Mouse (Mus musculus) kidney, adult 2 months (tissue): Measurements from ENCODE around the gene Slc36a1. TPM values are rescaled to one million over a fixed set of nuclear protein-coding genes. Genes with fewer than 3 reads are reported as not detected.

Source experiments
- DNase-seq: peaks from one replicate; pipeline ENCODE4 v3.0.0; 2021
- H3K27ac ChIP-seq: fragments of 200-500 bp; 2 replicates; pipeline ENCODE4 v1.5.1; 2012; ENCODE audit warnings: low read depth, low read length, control low read depth, inconsistent platforms; ENCODE audit not compliant: insufficient read depth
- H3K27me3 ChIP-seq: fragments of 200-500 bp; replicated peaks from 2 replicates; pipeline ENCODE4 v1.6.1; 2012; ENCODE audit warnings: mild to moderate bottlenecking, moderate library complexity, low read length, inconsistent platforms; ENCODE audit not compliant: control insufficient read depth, insufficient read depth
- H3K36me3 ChIP-seq: fragments of 200-500 bp; 2 replicates; pipeline ENCODE4 v1.6.1; 2012; ENCODE audit warnings: mild to moderate bottlenecking, moderate library complexity, low read length, inconsistent platforms; ENCODE audit not compliant: control insufficient read depth, insufficient read depth
- H3K4me1 ChIP-seq: fragments of 200-500 bp; 2 replicates; pipeline ENCODE4 v1.6.1; 2011; ENCODE audit warnings: low read length; ENCODE audit not compliant: control insufficient read depth, insufficient read depth
- H3K4me3 ChIP-seq: fragments of 200-500 bp; 2 replicates; pipeline ENCODE4 v1.5.1; 2011; ENCODE audit warnings: mild to moderate bottlenecking, low read depth, low read length, control low read depth; ENCODE audit not compliant: insufficient read depth
- CTCF ChIP-seq: fragments of 200-500 bp; conservative IDR thresholded peaks from 2 replicates; pipeline ENCODE4 v1.5.1; 2011; ENCODE audit warnings: low read depth, mild to moderate bottlenecking, control low read depth, low read length, moderate library complexity, mixed read lengths; ENCODE audit not compliant: insufficient read depth, insufficient read length
- POLR2A ChIP-seq: fragments of 200-500 bp; IDR thresholded peaks from one replicate; pipeline ENCODE4 v1.6.1; 2011; ENCODE audit warnings: low read depth, low read length, control low read depth
- WGBS: fragments of 180-500 bp; shearing (Covaris S2); methylation state at CpG from one replicate; pipeline ENCODE4 v1.1.7; 2018; 5-methylcytosine and 5-hydroxymethylcytosine counted together
- polyA plus RNA-seq: library from polyadenylated mRNA; depleted of rRNA; stranded (reverse); fragments of >200 nt; gene quantifications from 2 replicates; pipeline ENCODE4 v1.2.3, GENCODE M21; 2012

Slc36a1 gene
- polyA plus RNA-seq, 1 experiment, result 60.5 TPM

DNA sequence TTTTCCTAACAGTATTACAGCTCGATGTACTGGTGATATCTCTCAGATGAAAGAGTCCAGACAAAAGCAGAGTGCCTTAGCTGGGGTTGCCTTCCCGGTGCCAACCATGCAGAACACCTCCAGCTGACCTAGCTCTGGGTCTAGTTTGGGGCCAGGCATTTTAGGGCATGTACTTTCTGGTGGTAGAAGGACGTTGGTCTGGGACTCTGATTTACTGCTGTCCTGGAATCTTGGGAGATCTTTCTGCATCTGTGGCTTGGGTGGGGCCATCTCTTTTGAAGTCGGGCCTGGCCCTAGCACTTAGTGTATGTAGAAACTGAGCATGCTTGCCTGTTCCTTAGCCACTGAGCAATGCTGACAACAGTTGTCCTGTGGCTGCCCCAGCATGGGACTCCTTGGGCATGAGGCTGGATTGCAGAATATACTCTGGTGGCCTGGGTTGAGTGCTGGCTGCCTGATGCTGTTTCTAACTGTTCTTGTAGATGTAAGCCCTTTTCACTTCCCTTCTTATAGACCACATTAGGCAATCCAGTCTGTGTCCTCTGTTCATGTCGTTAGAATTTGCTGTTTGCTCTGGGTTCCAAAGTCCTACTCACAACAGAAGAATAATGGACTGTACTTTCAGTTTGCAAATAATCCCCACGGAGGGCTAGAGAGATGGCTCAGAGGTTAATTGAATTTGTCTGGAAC is 4.0 kb downstream of the Slc36a1 start:
- TF ChIP-seq POLR2A, result no peak
- no peak for TF ChIP-seq CTCF
- H3K27me3 ChIP-seq, result no peaks in the 10 kb centered on the region
- peaks cover 40% of the 10 kb centered on the region for H3K4me1 ChIP-seq
- H3K36me3 ChIP-seq, result no peaks in the 10 kb centered on the region
- no peak overlapping the region for H3K4me3 ChIP-seq
- peak; percentile 83 for DNase-seq
- 25% methylated on average over 6 of the region's 6 CpGs for WGBS
- peak overlapping the region; percentile 80 for H3K27ac ChIP-seq

DNA sequence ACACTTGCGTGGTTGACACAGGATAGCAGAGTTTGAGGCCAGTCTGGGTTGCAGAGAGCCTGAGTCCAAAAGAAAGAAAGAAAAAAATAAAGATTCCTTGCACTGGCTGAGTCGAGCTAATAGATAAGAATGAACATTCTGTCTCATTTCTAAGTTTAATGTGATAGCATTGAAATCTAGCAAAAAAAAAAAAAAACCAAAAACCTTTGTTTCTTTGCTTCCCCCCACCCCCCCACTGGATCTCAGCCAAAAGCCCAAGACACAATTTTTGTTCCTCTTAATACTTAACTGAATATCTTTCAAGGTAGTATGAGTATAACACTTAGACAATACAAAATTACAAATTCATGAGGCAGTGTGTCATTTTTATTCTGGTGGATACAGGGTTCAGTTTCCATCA is 4.9 kb downstream of the Slc36a1 start:
- peak overlapping the region; percentile 80 for H3K27ac ChIP-seq
- TF ChIP-seq POLR2A (no peak), CTCF (no peak)
- no peak for DNase-seq
- H3K36me3 ChIP-seq, result no peaks in the 10 kb centered on the region
- 52% methylated on average over 2 of the region's 2 CpGs for WGBS
- H3K27me3 ChIP-seq, result no peaks in the 10 kb centered on the region
- no peak overlapping the region for H3K4me3 ChIP-seq
- peaks cover 45% of the 10 kb centered on the region for H3K4me1 ChIP-seq

DNA sequence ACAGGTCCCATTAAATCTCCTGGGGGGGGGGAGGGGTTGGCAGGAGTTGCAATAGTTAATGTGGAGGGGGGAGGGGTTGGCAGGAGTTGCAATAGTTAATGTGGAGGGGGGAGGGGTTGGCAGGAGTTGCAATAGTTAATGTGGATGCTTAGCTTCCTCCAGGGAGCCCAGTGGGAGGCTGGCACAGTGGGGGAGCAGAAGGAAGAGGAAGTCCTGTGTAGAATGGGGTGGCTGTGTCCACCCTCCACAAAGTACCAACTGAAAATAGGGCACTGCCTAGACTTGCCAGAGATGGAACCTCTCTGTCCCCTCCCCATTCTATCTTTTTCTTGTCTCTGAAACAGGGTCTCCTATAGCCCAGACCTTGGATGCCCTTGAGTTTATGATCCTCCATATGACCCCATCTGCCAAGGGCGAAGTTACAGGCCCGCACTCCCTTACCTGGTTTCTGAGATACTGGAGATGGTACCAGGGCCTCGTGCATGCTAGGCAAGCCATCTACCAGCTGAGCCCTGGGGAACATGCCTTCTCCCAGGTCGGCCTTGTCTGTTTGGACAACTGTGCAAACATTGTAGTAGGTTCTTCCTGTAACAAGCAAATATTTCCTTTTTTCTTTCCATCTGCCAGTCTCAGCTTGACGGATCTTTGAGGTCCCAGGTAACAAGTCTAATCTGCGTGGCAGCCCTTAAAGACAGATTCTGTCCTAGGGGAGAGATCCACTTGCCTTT is 5.6 kb downstream of the Slc36a1 start:
- peak; percentile 43 for DNase-seq
- 65% methylated on average over 6 of the region's 6 CpGs for WGBS
- Histone ChIP-seq H3K4me1 (peaks cover 53% of the 10 kb centered on the region), H3K27me3 (no peaks in the 10 kb centered on the region), H3K27ac (peak overlapping the region; percentile 19; the same call in 1 of the 2 replicates), H3K36me3 (no peaks in the 10 kb centered on the region), H3K4me3 (no peak overlapping the region)
- no peak for TF ChIP-seq POLR2A
- no peak for TF ChIP-seq CTCF

DNA sequence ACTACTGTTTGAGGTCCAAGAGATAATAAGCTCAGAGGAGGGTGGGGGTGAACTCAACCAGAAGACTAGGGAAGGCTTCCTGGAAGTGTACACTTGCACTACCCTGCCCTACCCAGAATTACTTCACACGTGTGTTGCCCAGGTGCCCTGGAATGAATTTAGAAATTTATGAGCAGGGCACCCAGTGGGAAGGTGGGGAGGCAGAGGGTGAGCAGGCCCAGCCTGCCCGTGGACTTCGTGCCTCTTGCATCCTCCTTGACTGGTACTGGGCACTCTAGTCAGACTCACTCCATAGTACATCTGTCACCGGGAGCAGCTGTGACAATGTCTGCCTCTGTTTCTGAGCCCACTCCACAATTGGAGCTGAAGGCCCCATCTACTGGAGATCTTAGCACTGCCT is 9.4 kb downstream of the Slc36a1 start:
- TF ChIP-seq CTCF, result no peak
- TF ChIP-seq POLR2A, result no peak
- Histone ChIP-seq H3K4me3 (no peak overlapping the region), H3K27ac (peak overlapping the region; percentile 1; the same call in 1 of the 2 replicates), H3K36me3 (no peaks in the 10 kb centered on the region), H3K27me3 (no peaks in the 10 kb centered on the region), H3K4me1 (peaks cover 46% of the 10 kb centered on the region)
- peak; percentile 65 for DNase-seq
- WGBS, result 65% methylated on average over 4 of the region's 4 CpGs

DNA sequence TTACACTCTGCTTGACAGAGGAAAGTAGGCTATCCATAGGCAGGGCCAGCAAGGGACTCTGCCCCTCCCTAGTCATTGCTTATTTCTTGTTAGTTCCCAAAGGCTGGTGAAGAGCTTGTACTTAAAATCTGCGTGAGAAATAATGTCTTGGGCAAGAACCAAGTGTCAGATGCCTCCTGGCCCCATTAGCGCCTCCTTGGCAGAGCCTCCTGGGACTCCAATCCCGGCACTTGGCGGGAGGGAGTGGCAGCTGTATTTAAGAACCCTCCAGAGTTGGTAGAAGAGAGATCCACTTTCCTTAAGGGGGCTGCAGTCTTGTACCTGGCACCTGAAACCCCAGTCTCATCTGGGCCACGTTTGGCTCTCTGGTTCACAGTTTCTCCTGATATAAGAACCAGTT is 10.0 kb downstream of the Slc36a1 start:
- Histone ChIP-seq H3K4me3 (no peak overlapping the region), H3K27me3 (no peaks in the 10 kb centered on the region), H3K36me3 (no peaks in the 10 kb centered on the region), H3K27ac (no peak overlapping the region; the same call in 1 of the 2 replicates), H3K4me1 (peaks cover 42% of the 10 kb centered on the region)
- no peak for TF ChIP-seq POLR2A
- no peak for TF ChIP-seq CTCF
- WGBS, result 57% methylated on average over 5 of the region's 5 CpGs
- peak; percentile 69 for DNase-seq

DNA sequence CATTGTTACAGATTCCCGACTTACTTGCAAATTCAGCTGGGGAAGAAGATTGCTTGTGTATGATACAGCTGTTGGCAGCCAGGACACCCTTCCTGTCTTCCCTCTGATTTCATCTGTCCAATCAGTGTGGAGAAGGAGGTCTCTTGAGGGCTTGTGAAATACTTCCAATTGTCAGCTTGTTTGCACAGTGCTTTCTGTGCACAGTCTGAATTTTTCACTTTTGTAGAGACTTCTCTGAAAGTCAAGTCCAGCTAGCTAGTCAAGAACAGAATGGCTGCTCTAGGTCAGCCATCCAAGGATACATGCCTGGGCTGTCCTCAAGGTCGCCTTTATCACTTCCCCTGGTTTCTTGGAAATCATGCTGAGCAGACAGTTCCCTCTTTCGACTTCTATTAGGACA is 10.8 kb downstream of the Slc36a1 start:
- H3K36me3 ChIP-seq, result no peaks in the 10 kb centered on the region
- H3K4me3 ChIP-seq, result no peak overlapping the region
- TF ChIP-seq POLR2A (no peak), CTCF (no peak)
- H3K27ac ChIP-seq, result peak overlapping the region; percentile 80; the same call in 1 of the 2 replicates
- peak; percentile 36 for DNase-seq
- no peaks in the 10 kb centered on the region for H3K27me3 ChIP-seq
- peaks cover 35% of the 10 kb centered on the region for H3K4me1 ChIP-seq
- WGBS, result 47% methylated on average over 3 of the region's 3 CpGs

DNA sequence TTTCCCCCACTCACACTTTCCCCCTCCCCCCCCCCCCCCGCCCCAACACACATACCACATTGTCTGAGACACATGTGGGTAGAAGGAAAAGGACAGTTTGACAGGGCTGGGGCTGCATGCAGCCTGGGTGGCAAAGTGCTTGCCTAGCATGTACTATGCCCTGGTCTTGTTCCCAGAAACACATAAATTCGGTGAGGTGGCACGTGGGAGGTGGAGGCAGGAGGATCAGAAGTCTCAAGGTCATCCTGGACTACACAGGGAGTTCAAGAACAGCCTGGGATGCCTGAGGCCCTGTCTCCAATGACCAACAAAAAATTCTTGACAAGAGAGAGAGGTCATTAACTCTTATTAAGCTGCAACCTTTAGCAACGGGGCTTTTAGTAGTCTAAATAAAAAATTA is 11.9 kb downstream of the Slc36a1 start:
- no peak overlapping the region for H3K4me3 ChIP-seq
- H3K4me1 ChIP-seq, result peaks cover 27% of the 10 kb centered on the region; the same call in 1 of the 2 replicates
- H3K27me3 ChIP-seq, result no peaks in the 10 kb centered on the region
- H3K27ac ChIP-seq, result 0 out of 2 replicates have a peak overlapping the region, but pooled peaks have one; percentile 80
- TF ChIP-seq CTCF (no peak), POLR2A (no peak)
- no peaks in the 10 kb centered on the region for H3K36me3 ChIP-seq
- 39% methylated on average over 4 of the region's 4 CpGs for WGBS
- DNase-seq, result peak; percentile 94
